Mouse (Mus musculus) common myeloid progenitor, adult 5-6 weeks (primary cell): Measurements from ENCODE around the gene Ccdc69. TPM values are rescaled to one million over a fixed set of nuclear protein-coding genes. Genes with fewer than 3 reads are reported as not detected.
"Not testable (repeated sequence)": the region's sequence is repeated elsewhere in the genome, so short reads cannot be mapped to it uniquely, and the experiment has no call there.

Source experiments
- ATAC-seq: replicated peaks from 2 replicates; pipeline ENCODE4 v1.8.0; 2016; ENCODE audit warnings: low read depth, mild to moderate bottlenecking, moderate TSS enrichment, inconsistent platforms; ENCODE audit not compliant: poor library complexity, severe bottlenecking
- total RNA-seq: library from RNA; stranded (forward); fragments of 200-1000, 187-1606 nt; gene quantifications from 2 replicates; pipeline ENCODE4 v1.2.3, GENCODE M21; 2017

Gene Ccdc69
- total RNA-seq, 1 experiment from 2014 or later, result 24.3 TPM

GRCm38 (mm10) chr11:55097463-55098188 is 19.7 kb upstream of the Ccdc69 start, which contains the start of gene Gm2a:
Gm2a (plus strand) TSS chr11:55098115.
- peak; percentile 91 for ATAC-seq

GRCm38 (mm10) chr11:55096731-55097462 is 19.0 kb upstream of the Ccdc69 start:
- no peak for ATAC-seq

- not testable (repeated sequence) for ATAC-seq
Observed at GRCm38 (mm10) chr11:55096296-55096695, 18.4 kb upstream of the Ccdc69 start.

GRCm38 (mm10) chr11:55093096-55093495 is 15.2 kb upstream of the Ccdc69 start:
- no peak for ATAC-seq

- ATAC-seq, result no peak
Observed at GRCm38 (mm10) chr11:55089892-55090291, 12.0 kb upstream of the Ccdc69 start.

GRCm38 (mm10) chr11:55087006-55087405 is 9.1 kb upstream of the Ccdc69 start:
- peak; percentile 89 for ATAC-seq

- ATAC-seq, result no peak
Observed at GRCm38 (mm10) chr11:55085396-55085795, 7.5 kb upstream of the Ccdc69 start.

GRCm38 (mm10) chr11:55084629-55085028 is 6.7 kb upstream of the Ccdc69 start:
- no peak for ATAC-seq

GRCm38 (mm10) chr11:55081206-55081605 is 3.3 kb upstream of the Ccdc69 start:
- ATAC-seq, result no peak

GRCm38 (mm10) chr11:55079180-55079579 is 1.2 kb upstream of the Ccdc69 start:
- ATAC-seq, result no peak

- no peak; the same call in 1 of the 2 replicates for ATAC-seq
Observed at GRCm38 (mm10) chr11:55078502-55078901, 571 bp upstream of the Ccdc69 start.

GRCm38 (mm10) chr11:55076234-55076633 is 1.7 kb downstream of the Ccdc69 start:
- 0 out of 2 replicates have a peak, but pooled peaks have one; percentile 15 for ATAC-seq

GRCm38 (mm10) chr11:55075602-55076001 is 2.3 kb downstream of the Ccdc69 start:
- no peak for ATAC-seq

GRCm38 (mm10) chr11:55073191-55073590 is 4.7 kb downstream of the Ccdc69 start:
- ATAC-seq, result no peak

GRCm38 (mm10) chr11:55072467-55072866 is 5.5 kb downstream of the Ccdc69 start:
- no peak for ATAC-seq

GRCm38 (mm10) chr11:55071344-55071743 is 6.6 kb downstream of the Ccdc69 start:
- no peak for ATAC-seq

- no peak for ATAC-seq
Observed at GRCm38 (mm10) chr11:55069023-55069422, 8.9 kb downstream of the Ccdc69 start.

GRCm38 (mm10) chr11:55066921-55067320 is 11.0 kb downstream of the Ccdc69 start:
- ATAC-seq, result no peak

GRCm38 (mm10) chr11:55062856-55063255 is 15.1 kb downstream of the Ccdc69 start:
- no peak for ATAC-seq

GRCm38 (mm10) chr11:55060802-55061201 is 17.1 kb downstream of the Ccdc69 start:
- no peak for ATAC-seq

- ATAC-seq, result no peak
Observed at GRCm38 (mm10) chr11:55057511-55057910, 20.4 kb downstream of the Ccdc69 start.
